Mouse (Mus musculus) urinary bladder, postnatal 25 days (tissue): Measurements from ENCODE around the gene Sdhb.
A peak's percentile ranks its signal among the peaks of the same experiment; 100 is the strongest.

Source experiments
- DNase-seq: peaks from one replicate; pipeline ENCODE4 v3.0.0; 2022; ENCODE audit warnings: low spot score

The Sdhb gene

DNA sequence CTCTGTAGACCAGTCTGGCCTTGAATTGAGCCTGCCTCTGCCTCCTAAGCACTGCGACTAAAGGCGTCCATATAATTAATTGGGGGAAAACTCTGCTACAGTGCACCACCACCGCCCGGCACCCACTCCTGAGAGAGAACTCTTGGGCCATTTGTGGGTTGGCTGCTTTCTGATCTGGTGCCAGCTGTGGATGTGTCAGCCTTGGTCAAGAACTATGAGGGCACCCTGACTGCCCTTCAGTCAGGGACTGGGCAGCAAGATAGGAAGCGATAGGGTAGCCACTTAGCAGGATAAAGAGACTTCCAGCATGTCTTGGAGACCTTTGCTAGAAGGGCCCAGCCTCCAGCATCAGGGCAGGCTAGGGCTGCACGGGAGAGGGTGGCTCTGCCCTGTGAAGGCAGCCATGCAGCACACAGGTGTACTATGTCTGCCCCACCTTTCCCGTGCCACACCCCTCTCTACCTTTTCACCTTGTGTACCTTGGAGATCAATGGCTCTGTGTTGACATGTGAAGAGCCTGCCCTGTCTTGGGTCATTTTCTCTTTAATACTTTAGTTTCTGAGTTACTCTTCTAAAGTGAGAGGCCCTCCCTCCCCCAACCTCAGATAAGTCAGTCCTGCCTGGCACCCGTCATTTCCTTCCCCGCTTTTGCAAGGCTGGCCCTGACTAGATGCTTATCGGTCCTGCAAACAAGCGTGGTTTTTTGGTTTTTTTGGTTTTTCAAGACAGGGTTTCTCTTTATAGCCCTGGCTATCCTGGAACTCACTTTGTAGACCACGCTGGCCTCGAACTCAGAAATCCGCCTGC, 17.1 kb downstream of the Sdhb start:
- no peak for DNase-seq

DNA sequence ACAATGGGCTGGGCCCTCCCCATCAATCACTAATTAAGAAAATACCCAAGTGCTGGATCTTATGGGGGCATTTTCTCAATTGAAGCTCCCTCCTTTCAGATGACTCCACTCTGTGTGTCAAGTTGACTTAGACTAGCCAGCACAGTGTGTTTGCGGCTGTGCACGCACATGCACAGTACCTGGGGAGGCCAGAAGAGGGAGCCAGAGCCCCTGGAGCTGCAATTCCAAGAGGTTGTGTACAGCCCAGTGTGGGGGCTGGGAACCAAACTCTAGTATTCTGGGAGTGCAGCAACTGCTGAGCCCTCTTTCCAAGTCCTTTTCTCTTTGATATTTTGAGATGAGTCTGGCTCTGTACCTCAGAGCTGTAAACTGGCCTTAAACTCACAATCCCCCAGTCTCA, 20.6 kb downstream of the Sdhb start:
- DNase-seq = no peak

DNA sequence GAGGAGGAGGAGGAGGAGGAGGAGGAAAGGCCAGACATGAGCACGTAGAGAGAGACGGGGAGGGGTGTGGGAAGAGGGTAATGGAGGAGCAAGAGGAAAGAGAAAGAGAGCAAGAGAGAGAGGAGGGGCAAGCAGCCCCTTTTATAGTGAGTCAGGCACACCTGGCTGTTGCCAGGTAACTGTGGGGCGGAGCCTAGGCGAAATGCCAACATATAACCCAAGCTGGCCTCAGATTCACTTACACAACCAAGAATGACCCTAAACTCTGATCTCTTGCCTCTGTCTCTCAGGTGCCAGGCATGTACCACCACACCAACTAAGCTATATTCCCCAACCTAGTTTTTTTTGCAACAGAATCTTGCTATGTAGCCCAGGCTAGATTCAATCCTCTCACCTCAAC, 21.8 kb downstream of the Sdhb start:
- DNase-seq = no peak

DNA sequence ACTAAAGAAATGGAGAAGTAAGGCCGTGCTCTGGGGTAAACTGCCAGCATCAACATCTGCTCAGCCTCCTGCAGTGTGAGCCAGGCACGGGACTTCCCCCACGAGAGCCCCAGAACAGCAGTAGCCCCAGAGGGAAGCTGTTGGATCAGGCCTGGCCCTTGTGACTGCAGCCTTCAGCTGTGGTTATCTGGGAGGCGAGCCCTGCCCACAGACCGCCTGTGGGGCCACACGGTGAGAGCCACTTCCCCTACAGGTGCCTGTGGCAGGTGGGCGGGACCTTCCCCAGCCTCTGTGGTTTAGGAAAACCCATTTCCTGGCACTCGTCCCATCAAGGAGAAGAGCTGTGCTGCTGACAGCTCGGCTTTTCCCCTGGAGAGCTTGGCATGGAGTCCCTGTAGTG, 22.4 kb downstream of the Sdhb start:
- no peak for DNase-seq

DNA sequence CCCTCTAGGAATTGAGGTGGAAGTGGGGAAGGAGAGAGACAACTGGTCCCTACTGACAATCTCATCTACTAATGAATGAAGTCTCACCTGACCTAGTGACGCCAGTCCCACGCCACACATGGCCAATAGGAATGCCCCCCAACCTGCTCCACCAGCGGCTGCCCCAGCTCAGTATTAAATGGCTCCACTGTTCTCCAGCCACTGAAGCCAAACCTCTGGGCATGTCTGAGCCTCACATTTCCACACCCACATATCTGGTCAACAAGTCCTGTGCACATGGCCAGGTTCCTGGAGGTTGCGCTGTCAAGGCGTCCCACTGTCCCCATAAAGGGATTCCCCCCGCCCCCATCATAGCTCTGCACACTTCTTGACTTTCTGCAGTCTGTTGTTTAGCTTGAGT, 23.5 kb downstream of the Sdhb start:
- no peak for DNase-seq

DNA sequence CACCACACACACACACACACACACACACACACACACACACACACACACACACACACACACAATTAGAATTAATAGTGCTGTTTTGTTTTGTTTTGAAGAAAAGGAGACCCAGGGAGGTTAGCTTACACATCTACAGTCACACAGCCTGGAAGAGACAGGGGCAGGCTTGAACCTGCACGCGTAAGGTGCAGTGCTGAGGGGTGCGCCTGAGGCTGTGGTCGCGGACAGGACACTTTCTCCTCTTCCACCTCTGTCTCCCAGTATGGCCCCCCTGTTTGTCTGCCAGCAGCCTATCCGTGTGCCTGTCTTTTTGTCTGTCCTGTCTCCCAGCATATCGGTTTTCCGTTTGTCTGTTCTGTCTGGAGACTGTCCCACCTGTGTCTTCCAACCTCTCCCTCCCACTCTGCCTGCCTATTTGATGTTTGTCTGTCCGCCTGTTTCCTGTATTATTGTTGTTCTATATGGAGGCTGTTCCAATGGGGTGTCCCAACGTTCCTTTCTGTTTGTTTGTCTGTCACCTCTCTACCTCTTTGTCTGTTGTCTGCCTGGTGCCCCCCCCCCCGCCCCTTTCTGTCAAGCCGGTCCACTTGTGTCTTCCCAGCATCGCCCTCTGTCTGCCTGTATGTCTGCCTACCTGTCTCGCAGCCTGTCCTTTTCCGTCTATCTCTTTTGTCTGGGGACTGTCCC, 25.2 kb downstream of the Sdhb start:
- no peak for DNase-seq

DNA sequence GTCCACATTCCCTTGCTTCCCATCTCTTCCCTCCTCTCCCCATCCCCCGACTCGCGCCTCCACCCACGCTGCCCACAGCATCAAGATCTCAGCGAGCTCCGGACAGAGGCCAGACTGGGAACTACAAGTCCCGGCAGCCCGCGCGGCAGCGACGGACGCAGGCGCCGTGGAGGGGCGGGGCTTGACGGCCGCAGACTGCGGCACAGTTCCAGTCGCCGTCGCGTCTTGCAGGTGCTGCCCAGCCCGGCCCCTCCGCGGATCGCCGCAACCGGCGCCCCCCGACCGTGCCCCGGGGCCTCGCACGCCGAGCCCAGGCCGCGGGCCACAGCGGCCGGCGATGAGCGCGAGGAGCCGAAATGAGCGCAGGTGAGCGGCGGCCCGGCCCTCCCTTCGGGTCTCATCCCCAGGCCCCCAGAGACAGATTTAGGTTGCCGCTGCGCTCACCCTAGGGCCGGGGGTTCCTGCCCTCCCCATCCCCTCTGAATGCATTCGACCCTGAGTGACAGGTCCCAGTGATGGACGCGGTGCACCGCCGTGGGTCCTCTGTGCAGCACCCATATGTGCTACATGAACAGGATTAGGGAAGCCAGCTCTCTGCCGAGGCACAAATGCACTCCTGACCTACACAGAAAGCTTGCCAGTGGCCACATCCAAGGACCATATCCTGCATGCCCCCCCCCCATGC, 25.9 kb downstream of the Sdhb start, which contains the start of gene Atp13a2:
Gene Atp13a2 (plus strand): TSS at position 163 of the 685 bp plus-strand sequence.
- DNase-seq = peak; percentile 91

DNA sequence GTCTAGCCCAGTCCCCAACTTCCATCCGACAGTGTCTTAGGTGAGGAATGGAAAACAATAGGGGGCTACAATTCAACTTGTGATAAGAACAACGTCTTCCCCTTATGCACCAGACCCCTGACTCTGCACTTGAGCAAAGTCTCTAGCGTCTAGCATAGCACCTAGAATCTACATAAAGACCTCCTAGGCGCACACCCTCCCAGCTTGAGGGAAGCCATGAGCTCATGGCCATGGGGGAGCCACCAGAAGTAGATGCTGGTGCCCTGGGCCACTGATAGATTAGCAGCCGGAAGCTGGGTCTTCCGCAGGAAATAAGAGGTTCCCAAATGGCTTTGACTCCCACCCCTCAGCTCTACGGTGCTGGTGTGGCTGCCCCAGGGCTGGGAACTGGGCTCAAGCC, 26.5 kb downstream of the Sdhb start:
- DNase-seq = no peak

DNA sequence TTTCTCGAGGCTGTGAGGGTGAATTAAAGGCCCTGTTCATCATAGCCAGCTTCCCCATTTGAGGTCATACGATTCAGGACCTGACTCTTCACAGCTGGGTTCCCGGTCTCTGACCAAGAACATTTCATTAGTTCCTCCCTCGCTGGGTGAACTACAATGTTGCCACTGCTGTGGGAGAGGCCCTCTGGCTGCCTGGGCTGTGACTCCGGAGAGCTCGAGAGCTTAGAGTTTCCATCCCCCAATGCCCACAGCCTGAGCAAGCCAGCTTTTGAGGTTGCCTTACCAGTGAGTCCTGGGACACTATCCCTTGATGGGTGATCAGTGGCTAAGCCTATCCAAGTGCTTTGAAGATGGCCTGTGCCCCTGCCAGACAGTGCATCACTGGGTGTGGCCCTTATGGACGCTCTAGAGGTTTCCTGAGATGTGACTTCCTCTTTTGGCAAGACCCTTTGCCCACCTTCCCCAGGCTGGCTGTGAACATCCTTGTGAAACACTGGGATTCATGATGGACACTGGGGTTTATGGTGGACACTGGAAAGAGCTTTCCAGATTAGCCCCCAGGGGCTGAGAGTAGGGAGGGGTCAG, 27.8 kb downstream of the Sdhb start:
- DNase-seq = no peak

DNA sequence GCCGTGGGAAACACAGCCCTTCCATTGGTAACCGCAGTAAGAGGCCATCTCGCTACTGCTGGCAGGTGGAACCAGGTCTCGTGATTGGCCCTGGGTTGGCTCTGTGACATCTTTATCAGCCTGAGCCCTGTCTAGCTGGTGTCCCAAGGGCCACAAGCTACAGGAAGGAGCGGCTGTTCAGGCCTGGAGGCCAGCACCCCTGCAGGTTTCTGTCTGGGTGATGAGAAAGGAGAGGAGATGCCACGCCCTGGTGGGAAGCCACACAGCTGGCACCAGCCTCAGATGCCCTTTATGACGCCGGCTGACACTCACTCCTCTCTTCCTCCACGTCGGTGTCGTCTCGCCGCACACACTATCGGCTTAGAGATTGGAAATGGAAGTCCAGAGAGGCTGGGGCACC, 28.4 kb downstream of the Sdhb start:
- no peak for DNase-seq

DNA sequence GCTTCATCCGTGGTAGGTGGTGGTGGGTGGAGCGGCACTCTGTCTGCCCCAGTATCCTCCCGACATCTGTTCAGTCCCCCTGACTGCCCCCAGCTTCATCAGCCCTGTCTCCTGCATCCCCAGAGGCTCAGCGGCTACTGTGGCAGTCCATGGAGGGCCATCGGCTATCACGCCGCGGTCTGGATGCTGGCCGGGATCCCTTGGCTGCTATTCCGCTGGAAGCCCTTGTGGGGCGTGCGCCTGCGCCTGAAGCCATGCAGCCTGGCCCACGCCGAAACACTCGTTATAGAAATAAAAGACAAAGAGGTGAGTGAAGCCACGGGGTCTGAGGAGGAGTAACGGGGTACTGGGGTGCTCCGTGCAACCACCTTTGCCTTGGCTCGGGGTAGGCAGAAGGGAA, 31.2 kb downstream of the Sdhb start:
- DNase-seq = no peak

DNA sequence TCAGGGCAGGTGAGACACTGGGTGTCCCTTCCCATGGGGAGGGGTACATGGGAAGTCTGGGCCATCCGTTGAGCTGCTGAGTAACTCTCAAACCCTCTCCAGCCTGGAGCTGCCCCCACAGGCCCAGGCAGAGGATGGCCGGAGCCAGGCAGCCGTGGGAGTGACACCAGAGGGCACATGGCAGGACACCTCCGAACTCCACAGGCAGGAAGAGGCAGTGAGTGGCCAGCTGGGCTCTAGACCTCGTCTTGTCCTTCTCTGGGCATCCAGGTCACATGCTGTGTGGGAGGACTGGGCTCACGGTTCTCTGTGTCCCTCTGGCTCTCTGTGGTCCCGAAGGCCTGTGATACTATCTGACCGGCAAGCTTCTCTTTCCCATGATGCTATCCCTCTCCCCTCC, 32.8 kb downstream of the Sdhb start:
- DNase-seq = no peak

DNA sequence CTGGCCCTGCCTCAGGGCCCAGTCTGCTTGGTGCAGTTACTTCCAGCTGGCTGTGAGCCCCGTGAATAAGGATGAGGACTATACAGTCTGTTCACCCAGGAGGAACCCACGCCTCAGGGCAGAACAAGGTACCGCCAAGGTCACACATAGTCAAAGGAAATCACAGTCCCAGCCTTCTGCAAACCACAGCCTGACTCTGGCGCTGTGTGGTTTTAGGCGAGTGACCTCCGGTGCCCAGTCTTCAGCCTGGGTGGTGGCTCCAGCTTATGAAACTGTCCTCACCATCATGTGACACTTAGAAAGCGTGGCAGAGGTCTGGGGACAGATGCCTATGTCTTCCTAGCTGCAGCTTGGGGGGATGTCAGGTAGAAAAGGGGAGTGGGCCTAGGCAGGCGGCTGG, 34.8 kb downstream of the Sdhb start:
- DNase-seq = no peak

DNA sequence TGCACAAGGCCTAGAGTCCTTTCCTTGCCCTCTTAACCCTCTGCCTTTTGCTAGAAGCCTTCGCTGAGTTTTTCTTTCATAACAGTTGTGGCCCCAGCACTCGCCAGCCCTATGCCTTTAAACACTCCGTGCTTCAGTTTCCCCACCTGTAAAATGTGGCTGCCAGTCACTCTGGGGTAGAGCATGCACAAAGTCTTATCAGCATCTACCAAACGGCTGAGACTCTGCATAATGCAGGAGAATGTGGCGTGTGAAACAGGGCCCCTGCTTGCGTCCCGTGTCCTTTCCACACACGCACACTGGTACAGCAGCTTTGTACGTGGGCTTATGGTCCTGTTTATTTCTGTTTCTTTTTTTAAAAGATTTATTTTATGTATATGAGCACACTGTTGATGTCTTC, 35.8 kb downstream of the Sdhb start:
- no peak for DNase-seq

DNA sequence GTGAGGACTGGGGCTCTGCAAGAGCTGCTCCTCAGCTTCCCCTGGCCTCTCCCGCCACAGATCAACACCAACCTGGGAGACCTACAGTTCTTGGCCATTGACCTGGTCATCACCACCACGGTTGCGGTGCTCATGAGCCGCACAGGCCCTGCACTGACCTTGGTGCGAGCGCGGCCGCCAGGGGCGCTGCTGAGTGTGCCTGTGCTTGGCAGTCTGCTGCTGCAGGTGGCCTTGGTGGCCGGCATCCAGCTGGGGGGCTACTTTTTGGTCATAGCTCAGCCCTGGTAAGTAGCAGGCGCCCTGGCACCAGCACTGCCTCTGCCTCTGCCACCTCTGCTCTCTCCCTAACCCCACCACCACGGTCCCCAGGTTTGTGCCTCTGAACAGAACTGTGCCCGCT, 45.0 kb downstream of the Sdhb start:
- DNase-seq = no peak

DNA sequence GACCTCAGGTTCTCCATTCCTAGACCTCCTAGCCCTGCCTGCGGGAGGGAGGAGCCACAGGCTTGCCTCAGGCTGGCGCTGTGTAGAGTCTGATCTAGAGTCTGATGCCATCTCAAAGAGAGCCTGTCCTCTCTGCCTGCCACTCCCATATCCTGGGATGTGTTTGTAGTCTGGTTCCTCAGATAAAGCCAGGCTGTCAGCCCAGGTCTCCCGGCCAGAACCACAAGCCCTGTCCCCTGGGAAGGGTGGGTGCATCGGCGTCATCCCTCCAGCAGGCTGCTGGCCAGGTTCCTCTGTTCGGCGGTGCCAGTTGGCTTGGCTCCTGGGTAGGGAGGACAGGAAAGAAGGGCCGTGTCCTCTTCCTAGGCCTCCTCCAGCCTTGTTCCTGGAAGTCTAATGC, 47.0 kb downstream of the Sdhb start:
- DNase-seq = no peak

DNA sequence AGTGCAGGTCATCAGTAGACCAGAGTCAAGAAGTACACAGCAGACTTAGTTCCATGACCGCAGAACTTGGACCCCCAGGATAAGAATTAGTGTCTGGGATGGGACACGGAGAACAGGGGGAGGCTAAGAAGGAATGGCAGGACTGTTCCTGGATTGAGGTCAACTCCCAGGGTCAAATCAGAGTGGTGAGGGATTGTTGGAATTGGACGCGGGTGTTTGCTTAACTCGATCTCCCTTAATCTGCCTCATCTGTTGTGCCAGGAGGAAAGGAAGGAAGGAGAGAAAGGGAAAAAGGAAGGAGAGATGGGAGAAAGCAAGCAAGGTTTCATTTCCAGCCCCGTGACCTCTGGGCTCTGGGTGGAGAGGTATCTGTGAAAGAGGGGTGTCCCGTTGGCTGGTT, 49.1 kb downstream of the Sdhb start, which contains the start of gene Mfap2:
Gene Mfap2 (plus strand): TSS at position 301 of the 400 bp plus-strand sequence.
- DNase-seq = no peak

DNA sequence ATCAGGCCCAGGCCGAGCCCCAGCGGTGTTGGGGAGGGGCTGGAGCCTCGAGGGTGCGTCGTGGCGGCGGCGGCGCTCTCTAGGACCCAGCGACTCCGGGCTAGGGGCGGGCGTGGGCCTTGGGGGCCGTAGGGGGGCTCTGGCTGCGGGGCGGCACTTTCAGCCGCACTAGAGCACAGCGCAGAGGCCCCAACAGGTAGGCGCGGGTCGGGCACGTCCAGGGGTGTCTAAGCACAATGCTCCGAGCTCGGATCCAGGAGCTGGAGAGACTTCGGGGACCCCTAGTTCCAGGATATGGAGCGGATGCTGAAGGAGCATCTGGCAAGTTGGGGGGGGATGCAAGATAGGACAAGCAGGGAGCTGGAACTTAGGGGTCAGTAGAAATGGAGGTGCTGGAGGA, 49.5 kb downstream of the Sdhb start:
- no peak for DNase-seq

DNA sequence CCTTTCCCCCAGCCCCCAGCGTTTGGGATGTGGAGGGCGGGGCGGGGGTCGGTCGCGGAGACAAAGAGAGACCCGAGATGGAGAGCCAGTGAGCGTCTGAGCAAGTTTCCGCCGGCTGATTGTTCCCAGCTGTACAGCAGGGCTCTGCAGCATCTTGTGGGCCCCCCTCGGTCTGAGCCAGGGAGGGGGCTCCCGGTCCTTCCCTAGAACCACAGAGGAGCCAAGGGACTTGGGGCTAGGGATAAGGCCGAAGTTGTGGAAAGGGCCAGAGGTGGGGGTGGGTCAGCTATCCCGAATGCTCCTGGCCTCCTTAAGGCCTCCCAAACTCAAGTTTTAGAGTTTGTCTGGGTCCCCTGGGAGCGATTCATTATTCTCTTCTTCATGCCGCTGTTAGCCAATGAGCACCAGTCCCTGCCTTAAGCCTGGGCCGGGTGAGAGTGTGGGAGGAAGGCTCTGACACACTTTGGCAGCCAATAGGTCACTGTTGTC, 50.0 kb downstream of the Sdhb start:
- DNase-seq = no peak

DNA sequence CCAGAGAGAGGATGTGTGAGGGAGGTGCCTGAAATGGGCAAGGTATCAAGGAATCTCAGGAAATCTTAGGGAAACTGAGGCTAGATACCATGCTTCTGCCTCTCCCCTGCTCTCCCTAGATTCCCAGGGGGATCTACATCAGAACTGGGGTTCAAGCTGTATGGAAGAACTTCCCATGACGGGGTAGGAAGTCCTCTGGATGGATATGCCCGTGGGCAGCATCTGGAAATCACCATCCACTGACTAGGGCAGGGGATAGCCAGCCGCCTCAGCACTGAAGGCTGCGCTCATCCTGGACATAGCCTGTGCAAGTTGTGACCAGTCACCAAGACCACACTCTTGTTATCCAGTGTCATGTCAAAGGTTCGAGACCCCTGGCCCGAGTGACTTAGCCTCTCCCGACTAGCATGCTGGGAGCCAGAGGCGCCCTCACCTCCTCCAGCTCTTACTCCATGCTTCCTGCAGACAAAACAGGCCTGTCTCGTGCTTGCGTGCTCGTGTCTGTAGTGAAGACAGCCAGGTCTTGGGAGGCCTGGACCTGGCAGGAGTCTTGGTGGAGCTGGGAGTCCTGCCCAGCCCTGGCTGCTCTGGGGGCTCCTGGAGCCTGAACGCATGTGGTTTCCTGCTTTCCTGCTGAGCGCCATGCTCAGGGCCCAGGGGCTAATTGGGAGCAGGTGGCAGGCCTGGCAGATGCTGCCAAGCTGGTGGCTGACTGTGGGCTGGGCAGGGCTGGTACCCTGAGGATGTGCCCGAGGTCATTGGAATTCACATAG, 50.7 kb downstream of the Sdhb start:
- DNase-seq = no peak

DNA sequence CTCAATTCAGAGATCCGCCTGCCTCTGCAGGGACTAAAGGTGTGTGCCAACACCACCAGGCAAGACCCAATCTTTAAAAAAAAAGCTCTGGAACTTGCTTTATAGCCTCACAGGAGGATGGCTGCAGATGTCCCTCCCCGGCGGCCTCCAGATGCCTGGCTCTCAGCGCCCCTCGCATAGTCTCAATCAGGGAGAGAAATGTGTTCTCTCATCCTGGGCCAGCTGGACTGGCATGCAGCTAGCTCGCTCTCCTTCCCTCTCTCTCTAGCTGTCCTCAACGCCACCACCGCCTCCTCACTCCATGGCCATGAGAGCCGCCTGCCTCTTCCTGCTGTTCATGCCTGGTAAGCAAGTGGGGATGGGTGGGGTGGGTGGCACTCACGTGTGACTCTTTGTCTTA, 51.6 kb downstream of the Sdhb start:
- no peak for DNase-seq

DNA sequence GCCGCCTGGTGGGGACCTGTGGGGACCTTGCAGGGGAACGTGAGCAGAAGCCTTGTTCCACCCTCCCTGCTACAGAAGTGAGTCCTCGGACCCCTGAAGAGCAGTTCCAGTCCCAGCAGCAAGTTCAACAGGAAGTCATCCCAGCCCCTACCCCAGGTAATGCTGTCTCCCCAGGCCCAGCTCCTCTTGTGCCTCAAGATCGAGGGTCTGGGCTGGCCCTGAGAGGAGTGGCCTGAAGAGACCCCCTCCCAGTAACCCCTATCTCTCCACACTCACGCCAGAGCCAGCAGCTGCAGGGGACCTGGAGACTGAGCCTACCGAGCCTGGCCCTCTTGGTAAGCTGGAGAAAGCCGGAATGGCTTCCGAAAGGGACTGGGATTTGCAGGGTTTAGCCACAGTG, 53.1 kb downstream of the Sdhb start:
- DNase-seq = no peak
